14 mouse cellular contexts compared by ENCODE assay signal in genomic region chr9:51686536-51686935, GRCm38 (mm10).
"Had no signal": no experiment of that assay in that cellular context is flagged by ENCODE, and none has a peak within 500 bp of the region (broad histone marks: within the 10 kb centered on the region; RNA-seq: fewer than 3 reads in every experiment).

No protein-coding gene starts in this region.

- H3K27ac ChIP-seq: kidney, embryonic 15.5 days; limb, embryonic 13.5 days; liver, embryonic 14.5 days; midbrain, embryonic 13.5 days; neural tube, embryonic 15.5 days had no signal

- H3K27me3 ChIP-seq: kidney, embryonic 15.5 days; limb, embryonic 13.5 days; midbrain, embryonic 13.5 days; neural tube, embryonic 15.5 days had no signal

- H3K9me3 ChIP-seq: kidney, embryonic 15.5 days; limb, embryonic 13.5 days; midbrain, embryonic 13.5 days; neural tube, embryonic 15.5 days had no signal

- ATAC-seq: midbrain, embryonic 13.5 days had no signal

- DNase-seq: kidney, postnatal 14 days; layer of hippocampus, postnatal 36 days; lung, adult 18-20 months; right cerebral cortex, adult 18-20 months; right cerebral cortex, postnatal 4 days; spleen, adult 18-20 months; thymus, adult 18-20 months; thymus, postnatal 14 days had no signal

- H3K36me3 ChIP-seq: kidney, embryonic 15.5 days; limb, embryonic 13.5 days; midbrain, embryonic 13.5 days; neural tube, embryonic 15.5 days had no signal

- H3K4me3 ChIP-seq: kidney, embryonic 15.5 days; limb, embryonic 13.5 days; midbrain, embryonic 13.5 days; myocyte; neural tube, embryonic 15.5 days had no signal

- H3K4me1 ChIP-seq: kidney, embryonic 15.5 days; limb, embryonic 13.5 days; midbrain, embryonic 13.5 days; neural tube, embryonic 15.5 days had no signal
